Mouse (Mus musculus): Measurements from ENCODE around the gene Mknk2. TPM values are rescaled to one million over a fixed set of nuclear protein-coding genes. Genes with fewer than 3 reads are reported as not detected.

Mknk2 gene
- 70.8 and 99.5 TPM in 2 replicates for polyA plus RNA-seq (2015; fragmentation: Nextera tagmentation; extraction: Ambion mirVana)

DNA sequence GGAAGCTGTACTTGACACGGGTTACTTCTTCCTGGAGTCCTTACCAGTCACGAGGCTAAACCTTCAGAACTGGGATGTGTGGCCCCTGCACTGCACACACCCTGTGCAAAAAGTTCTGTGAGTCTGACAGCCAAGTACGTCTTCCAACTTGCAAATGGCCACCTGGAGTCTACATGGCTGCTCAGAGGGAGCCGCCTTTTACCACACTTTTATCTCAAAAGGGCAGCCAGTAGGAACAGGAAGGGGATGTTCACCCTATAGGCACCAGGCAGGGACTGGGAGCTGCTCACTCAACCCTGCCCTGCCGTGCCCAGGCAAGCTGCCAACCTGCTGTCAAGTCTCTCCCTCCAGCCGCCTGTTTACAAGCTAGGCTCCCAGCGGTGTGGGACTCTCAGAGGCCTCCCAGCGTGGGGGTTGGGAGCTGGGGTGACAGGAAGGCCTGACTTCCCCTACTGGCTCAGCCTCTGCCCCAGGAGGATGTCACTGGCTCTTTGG, at the start of gene Mknk2:
Gene Mknk2, minus strand, starts transcription at position 171 of the 495 bp plus-strand sequence.
- Histone ChIP-seq H3K9me3 (replicated peaks) (no peaks in the 10 kb centered on the region), H3K27me3 (no peaks in the 10 kb centered on the region), H3K36me3 (peaks cover under 1% of the 10 kb centered on the region; the same call in 1 of the 2 replicates), H3K9ac (peak within 1 kb of the TSS; percentile 70), H3K4me3 (peak within 1 kb of the TSS; percentile 96), H3K4me2 (peak within 1 kb of the TSS; percentile 77), H3K4me1 (replicated peaks) (peaks cover 63% of the 10 kb centered on the region), H3K27ac (peak within 1 kb of the TSS; percentile 97)
- peak; percentile 60 for ATAC-seq (replicated peaks; ENCODE audit: insufficient number of reproducible peaks, insufficient read depth, low FRiP score, low read depth)
- 3% methylated on average over 8 of the region's 8 CpGs for WGBS

DNA sequence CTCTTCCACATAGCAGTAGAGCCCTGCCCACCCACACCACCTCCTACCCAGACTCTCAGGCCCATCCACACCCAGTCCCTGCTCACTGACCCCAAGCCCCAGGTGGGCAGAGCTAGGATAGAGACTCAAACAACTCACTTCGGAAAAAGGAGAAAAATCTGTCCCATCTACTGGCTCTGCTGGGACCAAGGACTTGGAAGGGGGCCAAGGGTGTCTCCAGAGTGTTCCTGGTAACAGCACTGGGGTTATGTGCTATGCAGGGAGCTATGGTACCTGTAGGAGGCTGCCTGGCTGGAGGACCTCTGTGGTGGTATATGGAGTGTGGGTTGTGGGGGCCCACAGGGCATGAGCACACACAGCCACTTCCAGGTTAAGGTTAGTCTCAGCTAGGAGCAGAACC, 39.4 kb upstream of the Mknk2 start:
- H3K36me3 ChIP-seq, result peaks cover 98% of the 10 kb centered on the region
- H3K9ac ChIP-seq, result no peak overlapping the region
- no peak overlapping the region for H3K4me2 ChIP-seq
- H3K27me3 ChIP-seq, result no peaks in the 10 kb centered on the region
- WGBS, result 71% methylated on average over 1 of the region's 1 CpGs
- no peaks in the 10 kb centered on the region for H3K9me3 ChIP-seq (replicated peaks)
- H3K4me3 ChIP-seq, result no peak overlapping the region
- no peak overlapping the region for H3K27ac ChIP-seq
- no peaks in the 10 kb centered on the region for H3K4me1 ChIP-seq (replicated peaks)
- no peak for ATAC-seq (replicated peaks; ENCODE audit: insufficient number of reproducible peaks, insufficient read depth, low FRiP score, low read depth)

- no peak overlapping the region for H3K9ac ChIP-seq
- no peaks in the 10 kb centered on the region for H3K27me3 ChIP-seq
- H3K4me1 ChIP-seq (replicated peaks), result no peaks in the 10 kb centered on the region
- H3K9me3 ChIP-seq (replicated peaks), result no peaks in the 10 kb centered on the region
- ATAC-seq (replicated peaks; ENCODE audit: insufficient number of reproducible peaks, insufficient read depth, low FRiP score, low read depth), result no peak
- WGBS, result 76% methylated on average over 3 of the region's 3 CpGs
- no peak overlapping the region for H3K4me2 ChIP-seq
- H3K27ac ChIP-seq, result no peak overlapping the region
- H3K4me3 ChIP-seq, result no peak overlapping the region
- peaks cover 93% of the 10 kb centered on the region for H3K36me3 ChIP-seq
Observed at GRCm38 (mm10) chr10:80710834-80711233, 32.9 kb upstream of the Mknk2 start.

- Histone ChIP-seq H3K4me1 (replicated peaks) (peaks cover 25% of the 10 kb centered on the region), H3K36me3 (peaks cover 39% of the 10 kb centered on the region), H3K9me3 (replicated peaks) (no peaks in the 10 kb centered on the region), H3K4me2 (no peak overlapping the region), H3K27me3 (no peaks in the 10 kb centered on the region), H3K4me3 (no peak overlapping the region), H3K27ac (no peak overlapping the region), H3K9ac (no peak overlapping the region)
- 57% methylated on average over 3 of the region's 3 CpGs for WGBS
- no peak for ATAC-seq (replicated peaks; ENCODE audit: insufficient number of reproducible peaks, insufficient read depth, low FRiP score, low read depth)
Observed at GRCm38 (mm10) chr10:80705479-80705878, 27.6 kb upstream of the Mknk2 start.

- Histone ChIP-seq H3K27ac (no peak overlapping the region), H3K9ac (no peak overlapping the region), H3K36me3 (peaks cover 35% of the 10 kb centered on the region), H3K4me1 (replicated peaks) (peaks cover 30% of the 10 kb centered on the region), H3K9me3 (replicated peaks) (no peaks in the 10 kb centered on the region), H3K4me2 (no peak overlapping the region), H3K27me3 (no peaks in the 10 kb centered on the region), H3K4me3 (no peak overlapping the region)
- no peak for ATAC-seq (replicated peaks; ENCODE audit: insufficient number of reproducible peaks, insufficient read depth, low FRiP score, low read depth)
- 50% methylated on average over 3 of the region's 3 CpGs for WGBS
Observed at GRCm38 (mm10) chr10:80705033-80705432, 27.1 kb upstream of the Mknk2 start.

- 77% methylated on average over 5 of the region's 5 CpGs for WGBS
- Histone ChIP-seq H3K4me1 (replicated peaks) (peaks cover 33% of the 10 kb centered on the region), H3K27ac (no peak overlapping the region), H3K9ac (no peak overlapping the region), H3K4me2 (no peak overlapping the region), H3K27me3 (no peaks in the 10 kb centered on the region), H3K9me3 (replicated peaks) (no peaks in the 10 kb centered on the region), H3K36me3 (peaks cover 28% of the 10 kb centered on the region), H3K4me3 (no peak overlapping the region)
- ATAC-seq (replicated peaks; ENCODE audit: insufficient number of reproducible peaks, insufficient read depth, low FRiP score, low read depth), result no peak
Observed at GRCm38 (mm10) chr10:80704418-80704817, 26.5 kb upstream of the Mknk2 start.

GRCm38 (mm10) chr10:80703643-80704042, 25.7 kb upstream of the Mknk2 start:
- WGBS, result 74% methylated on average over 5 of the region's 5 CpGs
- peak overlapping the region; percentile 92 for H3K4me2 ChIP-seq
- no peaks in the 10 kb centered on the region for H3K27me3 ChIP-seq
- no peak overlapping the region for H3K27ac ChIP-seq
- H3K9ac ChIP-seq, result 0 out of 2 replicates have a peak overlapping the region, but pooled peaks have one; percentile 69
- H3K36me3 ChIP-seq, result peaks cover 21% of the 10 kb centered on the region
- no peak overlapping the region for H3K4me3 ChIP-seq
- peaks cover 33% of the 10 kb centered on the region for H3K4me1 ChIP-seq (replicated peaks)
- ATAC-seq (replicated peaks; ENCODE audit: insufficient number of reproducible peaks, insufficient read depth, low FRiP score, low read depth), result no peak
- no peaks in the 10 kb centered on the region for H3K9me3 ChIP-seq (replicated peaks)

- WGBS, result 2% methylated on average over 47 of the region's 47 CpGs
- peak; percentile 78 for ATAC-seq (replicated peaks; ENCODE audit: insufficient number of reproducible peaks, insufficient read depth, low FRiP score, low read depth)
- peaks cover 39% of the 10 kb centered on the region for H3K4me1 ChIP-seq (replicated peaks)
- peak overlapping the region; percentile 69 for H3K9ac ChIP-seq
- H3K4me2 ChIP-seq, result peak overlapping the region; percentile 92
- H3K36me3 ChIP-seq, result peaks cover 12% of the 10 kb centered on the region
- H3K4me3 ChIP-seq, result peak overlapping the region; percentile 73
- H3K27ac ChIP-seq, result peak overlapping the region; percentile 81
- no peaks in the 10 kb centered on the region for H3K27me3 ChIP-seq
- H3K9me3 ChIP-seq (replicated peaks), result no peaks in the 10 kb centered on the region
Observed at GRCm38 (mm10) chr10:80702536-80703390, 24.9 kb upstream of the Mknk2 start.

- no peaks in the 10 kb centered on the region for H3K9me3 ChIP-seq (replicated peaks)
- H3K27ac ChIP-seq, result peak within 1 kb of the TSS; percentile 84
- under 1% methylated on average over 59 of the region's 59 CpGs for WGBS
- no peaks in the 10 kb centered on the region for H3K27me3 ChIP-seq
- H3K9ac ChIP-seq, result peak within 1 kb of the TSS; percentile 77
- ATAC-seq (replicated peaks; ENCODE audit: insufficient number of reproducible peaks, insufficient read depth, low FRiP score, low read depth), result peak; percentile 97
- H3K36me3 ChIP-seq, result peaks cover 3% of the 10 kb centered on the region; the same call in 1 of the 2 replicates
- peak within 1 kb of the TSS; percentile 92 for H3K4me2 ChIP-seq
- H3K4me3 ChIP-seq, result peak within 1 kb of the TSS; percentile 73
- H3K4me1 ChIP-seq (replicated peaks), result peaks cover 41% of the 10 kb centered on the region
Observed at GRCm38 (mm10) chr10:80701721-80702535, 24.0 kb upstream of the Mknk2 start, which contains the start of the genes Mob3a and Izumo4. Mob3a (minus strand) TSS chr10:80701977. Izumo4 (plus strand) TSS chr10:80702184.

DNA sequence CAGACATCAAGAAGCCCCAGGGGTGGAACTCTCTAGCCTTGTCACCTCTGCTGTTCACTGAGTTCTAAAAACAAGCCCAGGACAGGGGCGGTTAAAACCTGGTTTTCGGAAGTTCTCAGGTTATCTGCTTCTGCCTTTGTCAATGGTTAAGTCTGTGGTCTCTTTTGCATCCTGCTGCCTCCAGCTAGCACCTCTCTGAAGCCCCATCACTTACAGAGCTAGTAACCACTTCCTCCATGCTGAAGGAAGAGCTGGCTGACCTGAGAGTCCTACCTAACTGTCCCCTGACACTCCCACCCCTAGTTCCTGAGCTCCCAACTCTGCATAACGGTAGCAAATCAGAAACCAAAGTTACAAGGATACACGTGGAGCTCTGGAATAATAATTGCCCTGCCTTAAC, 22.8 kb upstream of the Mknk2 start:
- no peaks in the 10 kb centered on the region for H3K36me3 ChIP-seq
- H3K9me3 ChIP-seq (replicated peaks), result no peaks in the 10 kb centered on the region
- peaks cover 49% of the 10 kb centered on the region for H3K4me1 ChIP-seq (replicated peaks)
- ATAC-seq (replicated peaks; ENCODE audit: insufficient number of reproducible peaks, insufficient read depth, low FRiP score, low read depth), result no peak
- peak overlapping the region; percentile 73 for H3K4me3 ChIP-seq
- H3K9ac ChIP-seq, result peak overlapping the region; percentile 77
- peak overlapping the region; percentile 92 for H3K4me2 ChIP-seq
- peak overlapping the region; percentile 84 for H3K27ac ChIP-seq
- 34% methylated on average over 4 of the region's 4 CpGs for WGBS
- no peaks in the 10 kb centered on the region for H3K27me3 ChIP-seq

- WGBS, result 82% methylated on average over 7 of the region's 7 CpGs
- H3K4me3 ChIP-seq, result peak overlapping the region; percentile 73; the same call in 1 of the 2 replicates
- H3K9me3 ChIP-seq (replicated peaks), result no peaks in the 10 kb centered on the region
- H3K4me1 ChIP-seq (replicated peaks), result peaks cover 55% of the 10 kb centered on the region
- no peak for ATAC-seq (replicated peaks; ENCODE audit: insufficient number of reproducible peaks, insufficient read depth, low FRiP score, low read depth)
- H3K27me3 ChIP-seq, result no peaks in the 10 kb centered on the region
- H3K9ac ChIP-seq, result no peak overlapping the region
- no peaks in the 10 kb centered on the region for H3K36me3 ChIP-seq
- peak overlapping the region; percentile 92 for H3K4me2 ChIP-seq
- no peak overlapping the region for H3K27ac ChIP-seq
Observed at GRCm38 (mm10) chr10:80700038-80700504, 22.2 kb upstream of the Mknk2 start.

All from heart, embryonic 15.5 days (tissue).